ENCODE assay signal across 8 mouse cellular contexts in the genomic region with DNA sequence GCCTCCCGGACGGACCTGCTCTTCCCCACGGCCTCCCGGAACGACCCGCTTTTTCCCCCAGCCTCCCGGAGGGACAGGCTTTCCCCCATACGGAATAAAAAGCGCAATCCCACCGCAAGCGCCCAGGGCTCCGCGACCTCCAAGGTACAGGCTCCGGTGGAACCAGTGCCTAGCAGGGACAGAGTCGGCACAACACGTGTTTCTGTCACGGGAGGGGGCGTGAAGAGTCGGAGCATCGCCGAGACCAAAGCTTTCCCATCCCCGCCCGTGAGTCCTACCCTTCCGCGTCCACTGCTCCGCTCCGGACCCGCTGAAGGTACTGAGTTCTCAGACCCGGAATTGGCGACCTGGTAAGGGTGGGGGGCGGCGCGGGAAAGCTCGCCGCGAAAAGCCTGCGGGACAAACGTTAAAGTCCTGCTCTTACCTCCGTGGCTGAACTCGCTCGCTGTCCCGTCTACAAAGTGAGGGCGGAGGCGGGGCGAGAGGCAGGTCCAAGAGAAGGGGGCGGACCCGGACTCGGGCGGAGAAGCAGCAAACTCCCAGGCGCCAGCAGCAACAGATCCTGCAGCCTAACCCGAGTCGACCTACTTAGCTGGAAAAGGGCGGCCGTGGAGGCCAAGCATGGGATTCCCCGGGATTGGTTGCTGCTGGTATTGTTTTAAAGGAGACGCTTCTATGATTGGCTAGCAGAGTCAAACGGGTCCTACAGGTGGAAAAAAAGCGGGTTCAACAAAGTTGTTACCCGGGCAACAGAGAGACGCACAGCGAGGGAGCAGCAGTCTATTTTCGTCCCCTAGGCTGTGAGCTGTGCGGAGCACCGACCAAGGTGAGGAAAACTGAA. TPM values are rescaled to one million over a fixed set of nuclear protein-coding genes. Genes with fewer than 3 reads are reported as not detected.
A peak's percentile ranks its signal among the peaks of the same experiment; 100 is the strongest.
DNase-seq lines count a peak whose midpoint lies in the region; ATAC-seq and TF ChIP-seq lines count a peak whose summit lies in the region.

Nup62cl (minus strand) TSS at position 578 of the 841 bp plus-strand sequence.
Pih1h3b (plus strand) TSS at position 745 of the 841 bp plus-strand sequence.

- H3K4me2 ChIP-seq in intestine, embryonic 16.5 days (ENCODE audit: low read depth, low read length): peak within 1 kb of the TSS; percentile 58
- H3K4me2 ChIP-seq in liver, postnatal 0 days (ENCODE audit: low read depth, low read length): peak within 1 kb of the TSS; percentile 66
- peak within 1 kb of the TSS; percentile 56 for H3K4me2 ChIP-seq in neural tube, embryonic 13.5 days

- peak; percentile 94 for ATAC-seq in granulocyte monocyte progenitor cell, adult 5-6 weeks (replicated peaks; ENCODE audit: poor library complexity, severe bottlenecking)
- ATAC-seq in intestine, embryonic 16.5 days: peak; percentile 86
- ATAC-seq in liver, postnatal 0 days: peak; percentile 85
- ATAC-seq in neural tube, embryonic 13.5 days (ENCODE audit: low read depth): peak; percentile 71

- no peak within 1 kb of the TSS for H3K27ac ChIP-seq in intestine, embryonic 16.5 days (ENCODE audit: low read length)
- H3K27ac ChIP-seq in liver, postnatal 0 days (ENCODE audit: low read depth): no peak within 1 kb of the TSS
- no peak within 1 kb of the TSS for H3K27ac ChIP-seq in neural tube, embryonic 13.5 days (replicated peaks)

- no peaks in the 10 kb centered on the region for H3K36me3 ChIP-seq in intestine, embryonic 16.5 days (ENCODE audit: control insufficient read depth, insufficient read depth, low read length)
- H3K36me3 ChIP-seq in liver, postnatal 0 days (replicated peaks; ENCODE audit: insufficient read depth, low read length): no peaks in the 10 kb centered on the region
- H3K36me3 ChIP-seq in neural tube, embryonic 13.5 days: no peaks in the 10 kb centered on the region

- 21% methylated on average over 64 of the region's 64 CpGs for WGBS in intestine, embryonic 16.5 days
- 21% methylated on average over 62 of the region's 64 CpGs for whole genome bisulfite sequencing in liver, postnatal 0 days (ENCODE audit: insufficient replicate concordance)
- WGBS in neural tube, embryonic 13.5 days: 25% methylated on average over 62 of the region's 64 CpGs

- H3K4me1 ChIP-seq in intestine, embryonic 16.5 days (ENCODE audit: control insufficient read depth, insufficient read depth, low read length): no peaks in the 10 kb centered on the region
- no peaks in the 10 kb centered on the region for H3K4me1 ChIP-seq in liver, postnatal 0 days (ENCODE audit: insufficient read depth)
- no peaks in the 10 kb centered on the region for H3K4me1 ChIP-seq in neural tube, embryonic 13.5 days (replicated peaks)

- H3K27me3 ChIP-seq in intestine, embryonic 16.5 days (replicated peaks; ENCODE audit: control insufficient read depth, insufficient read depth, low read length): peaks cover 6% of the 10 kb centered on the region
- H3K27me3 ChIP-seq in liver, postnatal 0 days (ENCODE audit: insufficient read depth, low read length): peaks cover 20% of the 10 kb centered on the region
- peaks cover 37% of the 10 kb centered on the region for H3K27me3 ChIP-seq in neural tube, embryonic 13.5 days

- no peak for TF ChIP-seq EP300 in liver, postnatal 0 days (IDR thresholded peaks at IDR 0.05; ENCODE audit: low read depth)

- peaks cover 13% of the 10 kb centered on the region for H3K9me3 ChIP-seq in intestine, embryonic 16.5 days (ENCODE audit: control insufficient read depth, low read length)
- no peaks in the 10 kb centered on the region; the same call in 1 of the 2 replicates for H3K9me3 ChIP-seq in liver, postnatal 0 days (ENCODE audit: low read length)
- 0 out of 2 replicates have a peak, but pooled peaks cover 7% of the 10 kb centered on the region for H3K9me3 ChIP-seq in neural tube, embryonic 13.5 days

- peak; percentile 26 to 48 for DNase-seq in urinary bladder, adult 18-20 months (ENCODE audit: low spot score in 2 of 2)
- DNase-seq in urinary bladder, postnatal 10 days (ENCODE audit: low spot score): no peak
- DNase-seq in embryo, embryonic 10 days (ENCODE audit: low spot score): peak; percentile 61
- DNase-seq in liver, postnatal 0 days: peak; percentile 65
- peak; percentile 7 to 54 for DNase-seq in urinary bladder, postnatal 36 days (ENCODE audit: low spot score in 2 of 2)

- H3K9ac ChIP-seq in intestine, embryonic 16.5 days (ENCODE audit: low read depth, low read length): no peak within 1 kb of the TSS
- H3K9ac ChIP-seq in liver, postnatal 0 days (replicated peaks): no peak within 1 kb of the TSS
- H3K9ac ChIP-seq in neural tube, embryonic 13.5 days: no peak within 1 kb of the TSS

- peak within 1 kb of the TSS; percentile 46 for H3K4me3 ChIP-seq in intestine, embryonic 16.5 days (ENCODE audit: low read length)
- peak within 1 kb of the TSS; percentile 45 for H3K4me3 ChIP-seq in liver, postnatal 0 days (ENCODE audit: low read depth, low read length)
- peak within 1 kb of the TSS; percentile 38 for H3K4me3 ChIP-seq in neural tube, embryonic 13.5 days

- TF ChIP-seq CTCF in liver, postnatal 0 days (IDR thresholded peaks at IDR 0.05; ENCODE audit: low read depth): no peak

RNA-seq across cellular contexts. Expression of gene Nup62cl, which starts in this region (rescaled TPM):
- not detected in 2 replicates for total RNA-seq in granulocyte monocyte progenitor cell, adult 5-6 weeks (2014; fragmentation: Nextera tagmentation)
- not detected in 2 replicates for total RNA-seq in granulocyte monocyte progenitor cell, adult 5-6 weeks (2017)
- 2.9 and 3.4 TPM in 2 replicates for polyA plus RNA-seq in intestine, embryonic 16.5 days (2015; fragmentation: Nextera tagmentation; extraction: Ambion mirVana)
- polyA plus RNA-seq in liver, postnatal 0 days (2015; fragmentation: Nextera tagmentation; extraction: Ambion mirVana): 1.5 and 1.8 TPM in 2 replicates
- polyA plus RNA-seq in neural tube, embryonic 13.5 days (2015; fragmentation: Nextera tagmentation; extraction: Ambion mirVana): 0.74 and 1.2 TPM in 2 replicates

RNA-seq across cellular contexts. Expression of gene Pih1h3b, which starts in this region (rescaled TPM):
- not detected in 2 replicates for total RNA-seq in granulocyte monocyte progenitor cell, adult 5-6 weeks (2014; fragmentation: Nextera tagmentation)
- not detected in 2 replicates for total RNA-seq in granulocyte monocyte progenitor cell, adult 5-6 weeks (2017)
- not detected in 2 replicates for polyA plus RNA-seq in intestine, embryonic 16.5 days (2015; fragmentation: Nextera tagmentation; extraction: Ambion mirVana)
- not detected in 2 replicates for polyA plus RNA-seq in liver, postnatal 0 days (2015; fragmentation: Nextera tagmentation; extraction: Ambion mirVana)
- polyA plus RNA-seq in neural tube, embryonic 13.5 days (2015; fragmentation: Nextera tagmentation; extraction: Ambion mirVana): not detected in 2 replicates

Comparison
In these comparisons a context has a peak if more than half of its experiments do, and no peak if none do; other contexts are left out.
1. Peak in ATAC-seq in granulocyte monocyte progenitor cell, adult 5-6 weeks; RNA of the genes that start here not detected or under 1 TPM.